7 mouse cellular contexts compared by ENCODE assay signal in genomic region chr4:101265523-101265922, GRCm38 (mm10). TPM values are rescaled to one million over a fixed set of nuclear protein-coding genes. Genes with fewer than 3 reads are reported as not detected.
DNase-seq lines count a peak whose midpoint lies in the region; ATAC-seq and TF ChIP-seq lines count a peak whose summit lies in the region.

No protein-coding gene starts in this region.

- H3K27ac ChIP-seq in lung, embryonic 14.5 days (ENCODE audit: low read depth), result no peak overlapping the region
- H3K27ac ChIP-seq in embryonic facial prominence, embryonic 14.5 days (replicated peaks; ENCODE audit: low read depth, low read length), result no peak overlapping the region
- peak overlapping the region; percentile 97; the same call in 1 of the 2 replicates for H3K27ac ChIP-seq in intestine, postnatal 0 days (ENCODE audit: low read depth, low read length)
- 0 out of 2 replicates have a peak overlapping the region, but pooled peaks have one; percentile 81 for H3K27ac ChIP-seq in neural tube, embryonic 15.5 days (replicated peaks)

- H3K4me1 ChIP-seq in lung, embryonic 14.5 days (ENCODE audit: insufficient read depth), result no peaks in the 10 kb centered on the region; the same call in none of the 2 replicates
- peaks cover 14% of the 10 kb centered on the region for H3K4me1 ChIP-seq in embryonic facial prominence, embryonic 14.5 days (ENCODE audit: control insufficient read depth, insufficient read depth, low read length)
- H3K4me1 ChIP-seq in intestine, postnatal 0 days (replicated peaks; ENCODE audit: control insufficient read depth, insufficient read depth, low read length), result 0 out of 2 replicates have a peak, but pooled peaks cover 3% of the 10 kb centered on the region
- peaks cover 16% of the 10 kb centered on the region for H3K4me1 ChIP-seq in neural tube, embryonic 15.5 days

- no peak for ATAC-seq in lung, embryonic 14.5 days (ENCODE audit: insufficient read depth)
- ATAC-seq in embryonic facial prominence, embryonic 14.5 days (ENCODE audit: low read depth), result no peak
- ATAC-seq in intestine, postnatal 0 days, result 0 out of 2 replicates have a peak, but pooled peaks have one; percentile 19
- no peak for ATAC-seq in neural tube, embryonic 15.5 days (ENCODE audit: low FRiP score)

- DNase-seq in lung, embryonic 14.5 days, result no peak
- no peak for DNase-seq in lung, postnatal 25 days (ENCODE audit: low spot score)
- no peak for DNase-seq in embryonic facial prominence, embryonic 14.5 days (ENCODE audit: low spot score)
- no peak for DNase-seq in right cerebral cortex, adult 2 months (ENCODE audit: low spot score in 2 of 2)
- no peak for DNase-seq in adrenal gland, adult 18-20 months (ENCODE audit: low spot score in 2 of 2)

- H3K36me3 ChIP-seq in lung, embryonic 14.5 days (ENCODE audit: insufficient read depth), result no peaks in the 10 kb centered on the region
- no peaks in the 10 kb centered on the region for H3K36me3 ChIP-seq in embryonic facial prominence, embryonic 14.5 days (ENCODE audit: control insufficient read depth, insufficient read depth, low read length)
- H3K36me3 ChIP-seq in intestine, postnatal 0 days (ENCODE audit: control insufficient read depth, insufficient read depth), result no peaks in the 10 kb centered on the region
- no peaks in the 10 kb centered on the region for H3K36me3 ChIP-seq in neural tube, embryonic 15.5 days

- H3K9ac ChIP-seq in lung, embryonic 14.5 days, result no peak overlapping the region
- 0 out of 2 replicates have a peak overlapping the region, but pooled peaks have one; percentile 91 for H3K9ac ChIP-seq in embryonic facial prominence, embryonic 14.5 days (ENCODE audit: low read depth, low read length)
- no peak overlapping the region for H3K9ac ChIP-seq in intestine, postnatal 0 days (ENCODE audit: low read depth, low read length)
- H3K9ac ChIP-seq in neural tube, embryonic 15.5 days (replicated peaks), result 0 out of 2 replicates have a peak overlapping the region, but pooled peaks have one; percentile 92

- no peaks in the 10 kb centered on the region for H3K9me3 ChIP-seq in lung, embryonic 14.5 days (ENCODE audit: low read depth, low read length)
- no peaks in the 10 kb centered on the region for H3K9me3 ChIP-seq in embryonic facial prominence, embryonic 14.5 days (ENCODE audit: control insufficient read depth, low read length)
- no peaks in the 10 kb centered on the region for H3K9me3 ChIP-seq in intestine, postnatal 0 days (ENCODE audit: control insufficient read depth)
- no peaks in the 10 kb centered on the region for H3K9me3 ChIP-seq in neural tube, embryonic 15.5 days (replicated peaks)

- WGBS in lung, embryonic 14.5 days, result 22% methylated on average over 7 of the region's 7 CpGs
- WGBS in embryonic facial prominence, embryonic 14.5 days, result 27% methylated on average over 6 of the region's 7 CpGs
- 15% methylated on average over 7 of the region's 7 CpGs for WGBS in intestine, postnatal 0 days
- 23% methylated on average over 7 of the region's 7 CpGs for WGBS in neural tube, embryonic 15.5 days

- H3K4me3 ChIP-seq in lung, embryonic 14.5 days (ENCODE audit: low read depth, low read length), result peak overlapping the region; percentile 94
- H3K4me3 ChIP-seq in embryonic facial prominence, embryonic 14.5 days (ENCODE audit: low read depth, low read length), result peak overlapping the region; percentile 78
- peak overlapping the region; percentile 99; the same call in 1 of the 2 replicates for H3K4me3 ChIP-seq in intestine, postnatal 0 days (ENCODE audit: low read depth, low read length)
- H3K4me3 ChIP-seq in neural tube, embryonic 15.5 days (replicated peaks), result peak overlapping the region; percentile 91

- no peaks in the 10 kb centered on the region for H3K27me3 ChIP-seq in lung, embryonic 14.5 days (ENCODE audit: insufficient read depth, low read length)
- H3K27me3 ChIP-seq in embryonic facial prominence, embryonic 14.5 days (replicated peaks; ENCODE audit: control insufficient read depth, insufficient read depth, low read length), result no peaks in the 10 kb centered on the region
- no peaks in the 10 kb centered on the region for H3K27me3 ChIP-seq in intestine, postnatal 0 days (replicated peaks; ENCODE audit: control insufficient read depth, insufficient read depth, low read length)
- H3K27me3 ChIP-seq in neural tube, embryonic 15.5 days (replicated peaks), result 0 out of 2 replicates have a peak, but pooled peaks cover 5% of the 10 kb centered on the region

- H3K4me2 ChIP-seq in lung, embryonic 14.5 days, result peak overlapping the region; percentile 87
- peak overlapping the region; percentile 86 for H3K4me2 ChIP-seq in embryonic facial prominence, embryonic 14.5 days (ENCODE audit: low read depth, low read length)
- H3K4me2 ChIP-seq in intestine, postnatal 0 days (replicated peaks; ENCODE audit: low read depth), result peak overlapping the region; percentile 83
- peak overlapping the region; percentile 76 for H3K4me2 ChIP-seq in neural tube, embryonic 15.5 days

- no peak for TF ChIP-seq CTCF in lung, embryonic 14.5 days (IDR thresholded peaks at IDR 0.05; ENCODE audit: low read depth)
- no peak for TF ChIP-seq CTCF in intestine, postnatal 0 days (IDR thresholded peaks at IDR 0.05; ENCODE audit: low read depth)

RNA-seq across cellular contexts. Expression of gene Jak1, which starts 0.4 kb away (rescaled TPM):
- polyA plus RNA-seq in lung, embryonic 14.5 days (2014; fragmentation: Nextera tagmentation; extraction: Ambion mirVana), result 85.0 and 85.5 TPM in 2 replicates
- polyA plus RNA-seq in embryonic facial prominence, embryonic 14.5 days (2014; fragmentation: Nextera tagmentation; extraction: Ambion mirVana), result 82.2 and 92.4 TPM in 2 replicates
- polyA plus RNA-seq in intestine, postnatal 0 days (2015; fragmentation: Nextera tagmentation; extraction: Ambion mirVana), result 44.7 and 46.3 TPM in 2 replicates
- 85.2 and 95.6 TPM in 2 replicates for polyA plus RNA-seq in neural tube, embryonic 15.5 days (2015; fragmentation: Nextera tagmentation; extraction: Ambion mirVana)
- total RNA-seq in adrenal gland, adult 18-20 months (2021), result 100 to 1,000 TPM; 111 to 141 TPM

Comparison
In these comparisons a context has a peak if more than half of its experiments do, and no peak if none do; other contexts are left out.
1. H3K27ac ChIP-seq: peak in intestine, postnatal 0 days (single experiment) and neural tube, embryonic 15.5 days (single experiment); none in lung, embryonic 14.5 days (single experiment) and embryonic facial prominence, embryonic 14.5 days (single experiment).
2. H3K9ac ChIP-seq: peak in embryonic facial prominence, embryonic 14.5 days (single experiment) and neural tube, embryonic 15.5 days (single experiment); none in lung, embryonic 14.5 days (single experiment) and intestine, postnatal 0 days (single experiment).
3. Peak in every context shown above with its lines, with median percentiles within 50 percentile points of each other: H3K4me2 ChIP-seq and H3K4me3 ChIP-seq.